Mouse (Mus musculus) liver, embryonic 15.5 days (tissue): Measurements from ENCODE around the gene Bco2. TPM values are rescaled to one million over a fixed set of nuclear protein-coding genes. Genes with fewer than 3 reads are reported as not detected.

Source experiments
- ATAC-seq: fragments of 200-750 bp; cut with Nextera tagmentation; 2 replicates; pipeline ENCODE4 v1.8.0; 2017; ENCODE audit warnings: moderate number of reproducible peaks, mild to moderate bottlenecking, moderate library complexity; ENCODE audit not compliant: insufficient read depth
- H3K27ac ChIP-seq: fragments of 300-500 bp; sonication (generic); replicated peaks from 2 replicates; pipeline ENCODE4 v1.5.1; 2015; ENCODE audit warnings: mild to moderate bottlenecking, inconsistent platforms
- H3K27me3 ChIP-seq: fragments of 300-500 bp; sonication (generic); 2 replicates; pipeline ENCODE4 v1.6.1; 2015; ENCODE audit warnings: mild to moderate bottlenecking, inconsistent platforms
- H3K36me3 ChIP-seq: fragments of 300-500 bp; sonication (generic); replicated peaks from 2 replicates; pipeline ENCODE4 v1.6.1; 2015; ENCODE audit warnings: moderate library complexity, mild to moderate bottlenecking, inconsistent platforms
- H3K4me1 ChIP-seq: fragments of 300-500 bp; sonication (generic); replicated peaks from 2 replicates; pipeline ENCODE4 v1.6.1; 2015; ENCODE audit warnings: inconsistent platforms
- H3K4me2 ChIP-seq: fragments of 300-500 bp; sonication (generic); 2 replicates; pipeline ENCODE4 v1.6.1; 2015; ENCODE audit warnings: moderate library complexity, mild to moderate bottlenecking, inconsistent platforms
- H3K4me3 ChIP-seq: fragments of 300-500 bp; sonication (generic); replicated peaks from 2 replicates; pipeline ENCODE4 v1.5.1; 2015; ENCODE audit warnings: mild to moderate bottlenecking, inconsistent platforms
- H3K9ac ChIP-seq: fragments of 300-500 bp; sonication (generic); 2 replicates; pipeline ENCODE4 v1.6.1; 2015; ENCODE audit warnings: moderate library complexity, mild to moderate bottlenecking, inconsistent platforms
- H3K9me3 ChIP-seq: fragments of 300-500 bp; sonication (generic); replicated peaks from 2 replicates; pipeline ENCODE4 v1.6.1; 2016; ENCODE audit warnings: inconsistent platforms
- WGBS: fragments of 180-500 bp; shearing (Covaris S2); methylation state at CpG from one replicate; pipeline ENCODE4 v1.1.7; 2015; ENCODE audit warnings: mixed read lengths; ENCODE audit not compliant: insufficient replicate concordance; 5-methylcytosine and 5-hydroxymethylcytosine counted together
- polyA plus RNA-seq: library from polyadenylated mRNA; unstranded; fragments of >200 nt; fragmentation: Nextera tagmentation; extraction: Ambion mirVana; gene quantifications from 2 replicates; pipeline ENCODE4 v1.2.1, GENCODE M21; 2015

The Bco2 gene
- polyA plus RNA-seq, 1 experiment from 2014 or later, result 0.60 TPM

DNA sequence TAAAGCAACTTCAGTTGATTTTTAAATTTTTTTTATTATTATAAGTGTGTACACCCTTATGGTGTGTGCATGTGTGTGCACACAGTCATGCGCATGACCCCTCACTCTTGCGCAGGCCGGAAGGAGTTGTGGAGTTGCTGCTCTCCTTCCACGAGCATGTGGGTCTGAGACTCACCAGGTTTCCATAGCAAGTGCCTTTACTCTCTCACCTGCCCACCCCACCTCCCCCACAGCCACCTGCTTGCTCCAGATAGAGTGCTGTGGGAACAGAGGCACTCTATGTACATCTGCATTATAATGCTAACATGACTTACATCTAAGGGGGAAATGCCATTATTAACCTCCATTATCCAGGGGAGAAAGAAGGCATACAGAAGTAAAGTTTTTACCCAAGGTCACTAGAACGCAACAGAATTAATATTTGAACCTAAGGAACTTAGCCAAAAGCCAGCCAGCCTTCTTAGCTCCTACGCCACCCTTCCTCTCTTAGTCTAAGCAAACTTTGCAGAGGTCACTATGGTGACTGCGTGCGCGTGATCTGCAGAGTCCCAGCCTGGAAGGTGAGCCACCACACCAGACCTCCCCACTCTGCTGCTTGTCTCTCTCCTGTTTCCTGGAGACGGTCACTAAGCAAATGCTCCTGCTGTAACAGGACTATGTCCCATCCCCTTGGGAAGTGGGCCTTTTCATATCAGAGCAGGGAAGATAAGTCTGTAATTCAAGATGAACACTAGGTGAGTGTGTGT lies 59.4 kb downstream of the Bco2 start:
- H3K36me3 ChIP-seq, result no peaks in the 10 kb centered on the region
- 50% methylated on average over 10 of the region's 10 CpGs for WGBS
- no peaks in the 10 kb centered on the region for H3K27me3 ChIP-seq
- H3K4me1 ChIP-seq, result peaks cover 27% of the 10 kb centered on the region
- H3K27ac ChIP-seq, result no peak overlapping the region
- H3K9me3 ChIP-seq, result no peaks in the 10 kb centered on the region
- ATAC-seq, result no peak
- H3K4me2 ChIP-seq, result peak overlapping the region; percentile 29; the same call in 1 of the 2 replicates
- H3K4me3 ChIP-seq, result no peak overlapping the region
- H3K9ac ChIP-seq, result no peak overlapping the region

DNA sequence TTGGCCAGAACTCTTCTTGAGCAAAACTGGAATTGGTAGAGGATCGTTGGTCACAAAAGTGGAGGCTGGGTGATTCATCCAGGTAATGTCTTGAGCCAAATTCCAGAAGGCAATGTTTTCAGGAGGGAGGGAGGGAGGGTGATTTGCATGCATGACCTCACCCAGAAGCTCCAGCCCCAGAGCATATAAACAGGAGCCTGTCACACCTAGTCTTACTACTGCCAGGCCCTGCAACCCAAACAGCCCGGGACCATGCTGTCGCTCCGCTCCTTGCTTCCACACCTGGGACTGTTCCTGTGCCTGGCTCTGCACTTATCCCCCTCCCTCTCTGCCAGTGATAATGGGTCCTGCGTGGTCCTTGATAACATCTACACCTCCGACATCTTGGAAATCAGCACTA lies 60.7 kb downstream of the Bco2 start, which contains the start of gene Plet1:
TSS of gene Plet1 (plus strand) at position 215 of the 400 bp plus-strand sequence.
- Histone ChIP-seq H3K27ac (no peak within 1 kb of the TSS), H3K9me3 (no peaks in the 10 kb centered on the region), H3K27me3 (no peaks in the 10 kb centered on the region), H3K4me2 (no peak within 1 kb of the TSS), H3K4me3 (no peak within 1 kb of the TSS), H3K9ac (no peak within 1 kb of the TSS), H3K4me1 (peaks cover 27% of the 10 kb centered on the region), H3K36me3 (no peaks in the 10 kb centered on the region)
- WGBS, result 67% methylated on average over 6 of the region's 6 CpGs
- ATAC-seq, result no peak

DNA sequence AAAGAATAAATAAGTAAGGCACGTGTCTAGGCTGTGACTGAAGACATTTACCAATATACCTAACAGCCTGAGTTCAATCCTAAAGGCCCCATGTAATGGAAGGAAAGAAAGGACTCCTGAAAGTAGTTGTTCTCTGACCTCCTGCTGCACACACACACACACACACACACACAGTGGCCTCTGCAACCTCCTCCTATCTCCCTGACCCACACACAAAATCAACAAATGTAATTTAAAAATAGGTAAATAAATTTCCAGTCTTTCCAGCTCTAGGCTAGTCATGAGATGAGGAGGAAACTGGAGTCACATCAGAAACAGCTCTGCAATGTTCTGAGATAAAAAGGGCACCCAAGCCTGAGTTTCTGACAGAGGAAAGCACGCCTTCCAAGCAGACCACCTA lies 61.2 kb downstream of the Bco2 start:
- Histone ChIP-seq H3K27me3 (no peaks in the 10 kb centered on the region), H3K27ac (no peak overlapping the region), H3K4me2 (no peak overlapping the region), H3K4me1 (peaks cover 27% of the 10 kb centered on the region), H3K9ac (no peak overlapping the region), H3K9me3 (no peaks in the 10 kb centered on the region), H3K4me3 (no peak overlapping the region), H3K36me3 (no peaks in the 10 kb centered on the region)
- WGBS, result 54% methylated on average over 2 of the region's 2 CpGs
- no peak for ATAC-seq

DNA sequence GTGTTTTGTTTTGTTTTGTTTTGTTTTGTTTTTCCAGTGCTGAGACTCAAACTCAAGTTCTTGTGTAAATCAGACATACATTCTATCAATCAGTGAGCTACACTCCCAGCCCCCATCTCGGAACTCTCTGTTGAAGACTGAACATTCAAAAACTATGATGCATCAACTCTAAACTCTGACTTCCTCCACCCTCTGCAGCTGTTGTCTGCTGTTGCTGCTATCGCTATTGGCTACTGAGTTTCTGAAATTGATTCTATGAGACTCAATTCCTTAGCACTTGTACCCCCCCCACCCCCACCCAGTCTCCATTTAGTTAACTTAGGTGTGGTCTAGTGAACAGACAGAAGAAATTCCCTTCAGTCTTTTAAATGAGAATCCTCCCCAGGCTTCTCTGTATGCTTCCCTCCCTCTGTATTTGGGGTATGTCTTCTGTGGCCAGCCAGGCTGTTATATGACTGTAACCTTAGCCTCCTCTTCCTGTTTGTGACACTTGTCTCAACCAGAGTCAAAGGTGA lies 63.4 kb downstream of the Bco2 start:
- Histone ChIP-seq H3K9me3 (no peaks in the 10 kb centered on the region), H3K36me3 (no peaks in the 10 kb centered on the region), H3K4me2 (no peak overlapping the region), H3K27ac (no peak overlapping the region), H3K4me1 (peaks cover 17% of the 10 kb centered on the region), H3K27me3 (no peaks in the 10 kb centered on the region), H3K4me3 (no peak overlapping the region), H3K9ac (no peak overlapping the region)
- 40% methylated on average over 2 of the region's 2 CpGs for WGBS
- ATAC-seq, result no peak

DNA sequence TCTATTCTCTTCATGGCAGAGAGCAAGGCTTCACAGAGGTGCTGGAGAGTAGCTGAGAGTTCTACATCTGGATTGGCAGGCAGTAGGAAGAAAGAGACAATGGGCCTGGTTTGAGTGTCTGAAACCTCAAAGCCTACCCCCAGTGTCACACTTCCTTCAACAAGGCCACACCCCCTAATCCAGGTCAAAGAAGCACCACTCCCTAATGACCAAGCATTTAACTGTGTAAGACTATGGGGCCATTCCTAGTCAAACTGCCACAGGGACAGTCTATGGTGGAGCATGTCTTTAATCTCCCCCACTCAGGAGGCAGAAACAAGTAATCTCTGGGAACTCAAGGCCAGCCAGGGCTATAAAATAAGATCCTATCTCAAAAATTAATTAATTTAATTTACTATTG lies 64.1 kb downstream of the Bco2 start:
- ATAC-seq, result no peak; the same call in 1 of the 2 replicates
- H3K27ac ChIP-seq, result no peak overlapping the region
- peaks cover 9% of the 10 kb centered on the region for H3K4me1 ChIP-seq
- no peak overlapping the region for H3K4me2 ChIP-seq
- no peak overlapping the region for H3K9ac ChIP-seq
- no peaks in the 10 kb centered on the region for H3K9me3 ChIP-seq
- no peaks in the 10 kb centered on the region for H3K36me3 ChIP-seq
- H3K27me3 ChIP-seq, result no peaks in the 10 kb centered on the region
- H3K4me3 ChIP-seq, result no peak overlapping the region

DNA sequence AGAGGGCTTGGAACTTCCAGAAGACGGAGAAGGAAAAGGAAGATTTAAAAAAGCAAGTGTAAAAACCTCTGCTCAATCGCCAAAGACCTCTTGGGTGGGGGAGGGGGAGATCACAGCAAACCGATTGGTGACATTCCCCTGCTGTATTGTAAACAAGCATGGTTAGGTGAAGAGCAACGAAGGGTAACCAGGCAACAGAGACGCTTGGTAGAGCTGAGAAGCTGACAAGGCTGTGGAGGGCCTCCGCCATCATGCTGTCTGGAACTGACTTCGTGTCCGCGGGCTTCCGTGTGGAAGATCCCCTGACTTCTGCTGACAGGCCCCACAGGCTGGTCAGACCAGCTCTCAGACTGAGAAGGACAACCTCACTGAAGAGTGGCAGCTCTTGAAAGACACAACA lies 69.5 kb downstream of the Bco2 start:
- 24% methylated on average over 10 of the region's 10 CpGs for WGBS
- Histone ChIP-seq H3K27ac (no peak overlapping the region), H3K4me3 (no peak overlapping the region), H3K4me2 (peak overlapping the region; percentile 33), H3K36me3 (no peaks in the 10 kb centered on the region), H3K9me3 (no peaks in the 10 kb centered on the region), H3K4me1 (no peaks in the 10 kb centered on the region), H3K9ac (no peak overlapping the region), H3K27me3 (no peaks in the 10 kb centered on the region)
- no peak for ATAC-seq

Other genes with a start within 250 kb of the Bco2 start
- 250 and 272 TPM in 2 replicates for gene Rpl10-ps3, start 210.2 kb downstream of the Bco2 start, polyA plus RNA-seq
- gene Plet1, start 60.7 kb downstream of the Bco2 start, polyA plus RNA-seq, result 0.17 and 0.35 TPM in 2 replicates
- 32.6 and 36.1 TPM in 2 replicates for gene Pts, start 26.5 kb downstream of the Bco2 start, polyA plus RNA-seq
- 10.1 and 11.1 TPM in 2 replicates for gene Il18, start 354 bp downstream of the Bco2 start, polyA plus RNA-seq
- not detected in 2 replicates for gene Tex12, start 6.1 kb upstream of the Bco2 start, polyA plus RNA-seq
- gene Sdhd, start 48.6 kb upstream of the Bco2 start, polyA plus RNA-seq, result 296 and 323 TPM in 2 replicates
- gene Timm8b, start 48.7 kb upstream of the Bco2 start, polyA plus RNA-seq, result 130 and 158 TPM in 2 replicates
- 0.75 and 1.0 TPM in 2 replicates for gene Pih1d2, start 62.1 kb upstream of the Bco2 start, polyA plus RNA-seq
- 5.6 and 7.0 TPM in 2 replicates for gene Nkapd1, start 62.3 kb upstream of the Bco2 start, polyA plus RNA-seq
- 23.2 and 24.6 TPM in 2 replicates for gene Dlat, start 104.6 kb upstream of the Bco2 start, polyA plus RNA-seq
- gene Dixdc1, start 184.3 kb upstream of the Bco2 start, polyA plus RNA-seq, result 1.4 and 1.8 TPM in 2 replicates
- gene 2310030G06Rik, start 191.4 kb upstream of the Bco2 start, polyA plus RNA-seq, result 3.9 and 4.1 TPM in 2 replicates
- 9.9 and 15.2 TPM in 2 replicates for gene Cryab, start 196.1 kb upstream of the Bco2 start, polyA plus RNA-seq
- 2.1 and 3.5 TPM in 2 replicates for gene Hspb2, start 197.2 kb upstream of the Bco2 start, polyA plus RNA-seq
- gene Fdxacb1, start 213.1 kb upstream of the Bco2 start, polyA plus RNA-seq, result 8.5 and 10.3 TPM in 2 replicates
- 14.3 and 14.4 TPM in 2 replicates for gene Alg9, start 219.8 kb upstream of the Bco2 start, polyA plus RNA-seq
- gene 1110032A03Rik, start 220.3 kb upstream of the Bco2 start, polyA plus RNA-seq, result 17.4 and 18.6 TPM in 2 replicates